ENCODE assay signal across 10 mouse cellular contexts in genomic region chr7:78737614-78738210, GRCm38 (mm10). TPM values are rescaled to one million over a fixed set of nuclear protein-coding genes. Genes with fewer than 3 reads are reported as not detected.
DNase-seq lines count a peak whose midpoint lies in the region; ATAC-seq and TF ChIP-seq lines count a peak whose summit lies in the region.
"Had no signal": no experiment of that assay in that cellular context is flagged by ENCODE, and none has a peak within 500 bp of the region (broad histone marks: within the 10 kb centered on the region; RNA-seq: fewer than 3 reads in every experiment).

TSS of gene Ntrk3 (minus strand) at chr7:78738012.

- H3K4me2 ChIP-seq in heart, postnatal 0 days (ENCODE audit: low read depth, low read length): no peak within 1 kb of the TSS
- no peak within 1 kb of the TSS for H3K4me2 ChIP-seq in midbrain, postnatal 0 days (ENCODE audit: low read depth, low read length, poor library complexity, severe bottlenecking)
- H3K4me2 ChIP-seq: heart, embryonic 13.5 days had no signal

- no peaks in the 10 kb centered on the region for H3K4me1 ChIP-seq in heart, postnatal 0 days (ENCODE audit: control insufficient read depth, insufficient read depth)
- no peaks in the 10 kb centered on the region for H3K4me1 ChIP-seq in midbrain, postnatal 0 days (ENCODE audit: insufficient read depth, low read length)
- H3K4me1 ChIP-seq: heart, embryonic 13.5 days had no signal

- no peak within 1 kb of the TSS for H3K9ac ChIP-seq in heart, postnatal 0 days (replicated peaks; ENCODE audit: low read depth, low read length)
- no peak within 1 kb of the TSS for H3K9ac ChIP-seq in midbrain, postnatal 0 days (replicated peaks; ENCODE audit: low read length, poor library complexity, severe bottlenecking)
- H3K9ac ChIP-seq: heart, embryonic 13.5 days had no signal

- WGBS in heart, postnatal 0 days: 72% methylated on average over 5 of the region's 5 CpGs
- WGBS in midbrain, postnatal 0 days: 89% methylated on average over 5 of the region's 5 CpGs

- no peak for ATAC-seq in heart, postnatal 0 days (ENCODE audit: insufficient read depth, low read depth)
- no peak for ATAC-seq in midbrain, postnatal 0 days (ENCODE audit: low FRiP score)

- 0 out of 2 replicates have a peak within 1 kb of the TSS, but pooled peaks have one; percentile 3 for H3K4me3 ChIP-seq in heart, postnatal 0 days (ENCODE audit: low read depth, low read length)
- no peak within 1 kb of the TSS for H3K4me3 ChIP-seq in midbrain, postnatal 0 days (ENCODE audit: low read depth, low read length)
- H3K4me3 ChIP-seq: heart, embryonic 13.5 days had no signal

- H3K9me3 ChIP-seq in heart, postnatal 0 days (replicated peaks; ENCODE audit: control insufficient read depth, low read length): no peaks in the 10 kb centered on the region
- no peaks in the 10 kb centered on the region for H3K9me3 ChIP-seq in midbrain, postnatal 0 days (ENCODE audit: low read length)
- H3K9me3 ChIP-seq: heart, embryonic 13.5 days had no signal

- peak within 1 kb of the TSS; percentile 38; the same call in 1 of the 2 replicates for H3K27ac ChIP-seq in heart, postnatal 0 days (ENCODE audit: low read depth)
- no peak within 1 kb of the TSS for H3K27ac ChIP-seq in midbrain, postnatal 0 days (ENCODE audit: low read depth, low read length)
- H3K27ac ChIP-seq: heart, embryonic 13.5 days had no signal

- H3K36me3 ChIP-seq in heart, postnatal 0 days (replicated peaks; ENCODE audit: control insufficient read depth, insufficient read depth, low read length): no peaks in the 10 kb centered on the region
- no peaks in the 10 kb centered on the region for H3K36me3 ChIP-seq in midbrain, postnatal 0 days (ENCODE audit: insufficient read depth, low read length)
- H3K36me3 ChIP-seq: heart, embryonic 13.5 days had no signal

- TF ChIP-seq CTCF in heart, postnatal 0 days (IDR thresholded peaks at IDR 0.05; ENCODE audit: low read depth): no peak
- TF ChIP-seq CTCF in midbrain, postnatal 0 days (IDR thresholded peaks at IDR 0.05): no peak

- no peaks in the 10 kb centered on the region for H3K27me3 ChIP-seq in heart, postnatal 0 days (ENCODE audit: control insufficient read depth, insufficient read depth, low read length)
- H3K27me3 ChIP-seq in midbrain, postnatal 0 days (ENCODE audit: insufficient read depth, low read length): no peaks in the 10 kb centered on the region
- H3K27me3 ChIP-seq: heart, embryonic 13.5 days had no signal

- no peak for DNase-seq in heart, postnatal 0 days (ENCODE audit: low spot score)
- DNase-seq in heart, postnatal 4 days: no peak
- peak; percentile 58 for DNase-seq in T-cell, adult 2 months (ENCODE audit: low spot score)
- no peak for DNase-seq in gonadal fat pad, adult 2 months (ENCODE audit: low read depth)
- DNase-seq in midbrain, postnatal 0 days (ENCODE audit: low spot score): no peak
- no peak for DNase-seq in gastrocnemius, adult 18-20 months (ENCODE audit: low spot score)
- DNase-seq in cerebellum, postnatal 10 days: no peak
- DNase-seq in cerebellum, adult 8-10 months: no peak
- DNase-seq: kidney, postnatal 4 days had no signal

- no peak for TF ChIP-seq EP300 in heart, postnatal 0 days (IDR thresholded peaks at IDR 0.05; ENCODE audit: low read depth)

RNA-seq across cellular contexts. Expression of gene Ntrk3, which starts in this region (rescaled TPM):
- 2.2 and 4.2 TPM in 2 replicates for total RNA-seq in heart, postnatal 0 days (2014; rRNA removed; ENCODE audit: low replicate concordance)
- 0.88 and 1.1 TPM in 2 replicates for polyA plus RNA-seq in heart, postnatal 0 days (2015; fragmentation: Nextera tagmentation; extraction: Ambion mirVana)
- 1 to 10 TPM; 4.0 to 5.1 TPM for total RNA-seq in heart, postnatal 4 days (2021)
- polyA plus RNA-seq in gonadal fat pad, adult 2 months (2012; rRNA removed): 12.7 and 12.8 TPM in 2 replicates
- 101 and 114 TPM in 2 replicates for total RNA-seq in midbrain, postnatal 0 days (2014; rRNA removed)
- 23.7 and 26.0 TPM in 2 replicates for polyA plus RNA-seq in midbrain, postnatal 0 days (2015; fragmentation: Nextera tagmentation; extraction: Ambion mirVana)
- total RNA-seq in gastrocnemius, adult 18-20 months (2021): 1 to 10 TPM in 1 of 2 experiments, under 1 TPM in 1; 1.00 to 1.2 TPM

Comparison
In these comparisons a context has a peak if more than half of its experiments do, and no peak if none do; other contexts are left out.
1. RNA of gene Ntrk3 (total RNA-seq): 101 to 114 TPM in midbrain, postnatal 0 days; 4.0 to 5.1 TPM in heart, postnatal 4 days, 2.2 to 4.2 TPM in heart, postnatal 0 days and 1.00 to 1.2 TPM in gastrocnemius, adult 18-20 months; every median in the first group is over 10 times any median in the second.